Mouse (Mus musculus): Measurements from ENCODE around the gene Treml1. TPM values are rescaled to one million over a fixed set of nuclear protein-coding genes. Genes with fewer than 3 reads are reported as not detected.

Treml1 gene
- polyA plus RNA-seq, 1 experiment from 2014 or later = 0.42 TPM

DNA sequence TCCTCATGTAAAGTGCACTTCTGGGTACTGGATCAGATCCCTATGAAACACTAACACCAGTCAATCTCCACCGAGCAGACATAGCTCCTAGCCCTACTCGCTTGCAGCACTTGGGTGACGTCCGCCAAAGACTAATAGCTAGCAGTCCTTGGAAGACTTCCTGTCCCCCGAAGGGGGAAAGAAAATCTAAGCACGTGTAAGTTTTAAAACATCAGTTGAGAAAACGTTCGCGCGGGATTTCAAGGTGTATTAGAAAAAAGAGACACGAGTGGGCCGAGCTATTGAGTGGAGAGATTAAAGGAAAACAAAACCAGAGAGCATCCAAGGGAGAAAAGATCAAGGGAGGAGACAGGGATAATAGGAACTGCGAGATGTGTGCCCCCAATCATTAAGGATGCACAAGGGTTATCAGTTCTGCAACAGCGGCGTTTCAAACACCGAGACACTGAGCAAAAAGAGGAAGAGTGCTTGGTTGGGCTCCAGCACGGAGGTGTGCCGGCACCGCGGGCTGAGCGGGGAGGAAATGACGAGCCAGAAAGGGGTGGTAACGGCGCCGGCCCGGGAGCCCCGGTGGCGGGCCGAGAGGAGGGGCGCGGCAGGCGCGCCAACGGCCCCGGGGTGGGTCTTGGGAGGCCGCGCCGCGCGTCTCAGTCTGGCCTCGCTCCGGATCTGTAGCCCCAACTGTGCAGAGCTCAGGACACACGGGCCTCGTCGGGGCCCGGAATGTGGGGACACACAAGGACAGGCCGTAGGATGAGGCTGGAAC is 49.0 kb downstream of the Treml1 start:
- Histone ChIP-seq H3K9ac (ENCODE audit: low read length) (peak overlapping the region; percentile 99), H3K4me2 (ENCODE audit: low read length) (peak overlapping the region; percentile 89), H3K27me3 (replicated peaks; ENCODE audit: control insufficient read depth, insufficient read depth, low read length) (no peaks in the 10 kb centered on the region), H3K4me1 (ENCODE audit: control insufficient read depth, insufficient read depth, low read length) (peaks cover 20% of the 10 kb centered on the region), H3K27ac (ENCODE audit: low read depth, low read length) (peak overlapping the region; percentile 100), H3K36me3 (ENCODE audit: control insufficient read depth, insufficient read depth, low read length) (0 out of 2 replicates have a peak, but pooled peaks cover 9% of the 10 kb centered on the region), H3K9me3 (replicated peaks; ENCODE audit: control insufficient read depth, low read length) (no peaks in the 10 kb centered on the region), H3K4me3 (ENCODE audit: low read depth, low read length) (peak overlapping the region; percentile 87)
- WGBS = under 1% methylated on average over 45 of the region's 47 CpGs
- ATAC-seq = peak; percentile 27
- peak; percentile 78 for DNase-seq (ENCODE audit: low spot score)

DNA sequence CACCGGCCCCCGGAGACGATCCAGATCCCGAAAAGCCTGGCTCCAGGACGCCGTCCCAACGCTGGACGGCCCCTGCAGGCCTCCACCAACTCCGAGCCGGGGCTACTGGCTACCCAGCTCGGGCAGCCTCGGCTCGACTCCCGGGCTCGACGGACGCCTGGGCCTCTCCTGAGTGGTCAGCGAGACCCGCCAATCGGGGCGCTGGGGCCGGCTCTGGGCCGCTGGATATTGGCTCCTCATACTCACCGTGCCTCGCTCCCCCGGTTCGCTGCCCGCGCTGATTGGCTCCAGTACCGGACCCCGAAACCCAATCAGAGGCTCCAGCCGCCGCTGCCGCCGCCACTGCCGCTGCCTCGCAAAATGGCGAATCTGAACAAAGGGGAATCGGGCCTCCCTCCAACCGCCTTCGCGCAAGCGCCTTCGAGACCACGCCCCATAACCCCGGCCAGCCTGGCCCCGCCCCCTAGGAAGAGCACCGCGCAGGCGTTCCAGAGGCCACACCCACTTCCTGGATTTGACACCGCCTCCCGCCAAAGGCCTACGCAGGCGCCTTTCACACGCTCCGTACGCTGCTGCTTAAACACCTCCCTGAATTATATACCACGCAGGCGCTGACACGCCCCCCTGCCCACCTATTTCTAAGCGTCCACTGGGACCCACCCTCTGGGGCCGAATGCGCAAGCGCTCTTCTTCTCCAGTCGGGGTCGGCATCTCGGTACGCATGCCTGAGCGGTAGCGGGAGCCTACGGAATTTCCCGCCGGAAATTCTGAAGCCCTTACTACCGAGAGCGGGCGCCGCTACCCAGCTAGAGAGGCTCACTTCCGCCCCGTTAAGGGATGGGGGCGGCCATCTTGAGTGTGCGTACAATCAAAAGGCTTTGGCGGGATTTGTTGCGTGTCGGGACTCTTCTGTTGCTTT is 49.9 kb downstream of the Treml1 start, which contains the start of the genes Nfya and Oard1:
TSS of gene Nfya (minus strand) at position 527 of the 919 bp plus-strand sequence.
TSS of gene Oard1 (plus strand) at position 635 of the 919 bp plus-strand sequence.
- Histone ChIP-seq H3K9ac (ENCODE audit: low read length) (peak within 1 kb of the TSS; percentile 99), H3K36me3 (ENCODE audit: control insufficient read depth, insufficient read depth, low read length) (peaks cover 15% of the 10 kb centered on the region), H3K27me3 (replicated peaks; ENCODE audit: control insufficient read depth, insufficient read depth, low read length) (no peaks in the 10 kb centered on the region), H3K4me1 (ENCODE audit: control insufficient read depth, insufficient read depth, low read length) (peaks cover 20% of the 10 kb centered on the region), H3K4me2 (ENCODE audit: low read length) (peak within 1 kb of the TSS; percentile 89), H3K27ac (ENCODE audit: low read depth, low read length) (peak within 1 kb of the TSS; percentile 100), H3K4me3 (ENCODE audit: low read depth, low read length) (peak within 1 kb of the TSS; percentile 87), H3K9me3 (replicated peaks; ENCODE audit: control insufficient read depth, low read length) (no peaks in the 10 kb centered on the region)
- under 1% methylated on average over 82 of the region's 84 CpGs for WGBS
- DNase-seq (ENCODE audit: low spot score) (peak; percentile 100), ATAC-seq (peak; percentile 96)

DNA sequence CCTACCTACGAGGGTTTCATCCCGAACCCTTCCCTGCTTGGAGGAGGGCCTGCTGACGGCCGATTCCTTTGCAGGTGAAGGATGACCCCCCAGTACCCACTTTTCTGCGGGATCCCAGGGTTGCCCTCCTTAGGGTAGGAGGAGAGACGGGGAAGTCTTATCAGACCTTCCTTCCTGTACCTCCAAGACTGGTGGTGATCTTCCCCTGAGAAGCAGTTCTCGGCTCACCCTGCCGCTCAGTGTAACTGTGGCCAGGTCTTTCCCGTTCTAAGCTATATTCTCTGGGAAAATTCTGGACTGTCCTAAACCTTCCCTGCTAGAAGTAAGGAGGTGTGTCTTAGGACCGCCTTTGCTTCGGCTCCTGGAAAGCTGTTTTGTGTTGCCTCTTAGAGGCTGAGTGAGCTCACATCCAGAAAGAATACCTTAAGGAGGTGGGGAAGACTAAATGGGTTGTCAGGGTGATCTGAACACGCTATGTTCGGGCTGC is 50.6 kb downstream of the Treml1 start:
- Histone ChIP-seq H3K4me1 (ENCODE audit: control insufficient read depth, insufficient read depth, low read length) (peaks cover 20% of the 10 kb centered on the region), H3K4me2 (ENCODE audit: low read length) (peak overlapping the region; percentile 67), H3K36me3 (ENCODE audit: control insufficient read depth, insufficient read depth, low read length) (peaks cover 22% of the 10 kb centered on the region), H3K27me3 (replicated peaks; ENCODE audit: control insufficient read depth, insufficient read depth, low read length) (no peaks in the 10 kb centered on the region), H3K9me3 (replicated peaks; ENCODE audit: control insufficient read depth, low read length) (no peaks in the 10 kb centered on the region), H3K4me3 (ENCODE audit: low read depth, low read length) (peak overlapping the region; percentile 60), H3K27ac (ENCODE audit: low read depth, low read length) (peak overlapping the region; percentile 96), H3K9ac (ENCODE audit: low read length) (peak overlapping the region; percentile 75)
- ATAC-seq (0 out of 2 replicates have a peak, but pooled peaks have one; percentile 0), DNase-seq (ENCODE audit: low spot score) (peak; percentile 54)
- WGBS = under 1% methylated on average over 13 of the region's 13 CpGs

GRCm38 (mm10) chr17:48411241-48411640 is 51.5 kb downstream of the Treml1 start:
- ATAC-seq (no peak), DNase-seq (ENCODE audit: low spot score) (no peak)
- Histone ChIP-seq H3K4me2 (ENCODE audit: low read length) (peak overlapping the region; percentile 67), H3K9me3 (replicated peaks; ENCODE audit: control insufficient read depth, low read length) (no peaks in the 10 kb centered on the region), H3K27me3 (replicated peaks; ENCODE audit: control insufficient read depth, insufficient read depth, low read length) (no peaks in the 10 kb centered on the region), H3K4me3 (ENCODE audit: low read depth, low read length) (peak overlapping the region; percentile 60), H3K36me3 (ENCODE audit: control insufficient read depth, insufficient read depth, low read length) (peaks cover 31% of the 10 kb centered on the region), H3K4me1 (ENCODE audit: control insufficient read depth, insufficient read depth, low read length) (peaks cover 20% of the 10 kb centered on the region), H3K27ac (ENCODE audit: low read depth, low read length) (no peak overlapping the region), H3K9ac (ENCODE audit: low read length) (peak overlapping the region; percentile 75)
- WGBS = 42% methylated on average over 8 of the region's 8 CpGs

- Histone ChIP-seq H3K4me3 (ENCODE audit: low read depth, low read length) (no peak overlapping the region), H3K9me3 (replicated peaks; ENCODE audit: control insufficient read depth, low read length) (no peaks in the 10 kb centered on the region)
Measured at GRCm38 (mm10) chr17:48416011-48416410, 56.3 kb downstream of the Treml1 start.

More at GRCm38 (mm10) chr17:48416011-48416410, 56.3 kb downstream of the Treml1 start:
- no peak overlapping the region for H3K4me2 ChIP-seq (ENCODE audit: low read length)
- DNase-seq (ENCODE audit: low spot score) (no peak), ATAC-seq (no peak)
- no peak overlapping the region for H3K9ac ChIP-seq (ENCODE audit: low read length)
- no peaks in the 10 kb centered on the region for H3K27me3 ChIP-seq (replicated peaks; ENCODE audit: control insufficient read depth, insufficient read depth, low read length)
- H3K4me1 ChIP-seq (ENCODE audit: control insufficient read depth, insufficient read depth, low read length) = peaks cover 7% of the 10 kb centered on the region
- WGBS = 83% methylated on average over 7 of the region's 7 CpGs
- H3K36me3 ChIP-seq (ENCODE audit: control insufficient read depth, insufficient read depth, low read length) = peaks cover 48% of the 10 kb centered on the region
- H3K27ac ChIP-seq (ENCODE audit: low read depth, low read length) = no peak overlapping the region

Other genes with a start within 250 kb of the Treml1 start
- not detected in 2 replicates for gene 9830107B12Rik, start 213.6 kb upstream of the Treml1 start, polyA plus RNA-seq (2014; fragmentation: Nextera tagmentation; extraction: Ambion mirVana)
- not detected in 2 replicates for gene A530064D06Rik, start 192.6 kb upstream of the Treml1 start, polyA plus RNA-seq (2014; fragmentation: Nextera tagmentation; extraction: Ambion mirVana)
- not detected in 2 replicates for gene Trem1, start 127.1 kb upstream of the Treml1 start, polyA plus RNA-seq (2014; fragmentation: Nextera tagmentation; extraction: Ambion mirVana)
- not detected in 2 replicates for gene Trem3, start 112.1 kb upstream of the Treml1 start, polyA plus RNA-seq (2014; fragmentation: Nextera tagmentation; extraction: Ambion mirVana)
- 0.10 TPM in 1 of 2 replicates, not detected in the other for gene Treml4, start 95.6 kb upstream of the Treml1 start, polyA plus RNA-seq (2014; fragmentation: Nextera tagmentation; extraction: Ambion mirVana)
- not detected in 2 replicates for gene Treml2, start 60.4 kb upstream of the Treml1 start, polyA plus RNA-seq (2014; fragmentation: Nextera tagmentation; extraction: Ambion mirVana)
- 0.14 TPM in 1 of 2 replicates, not detected in the other for gene B430306N03Rik, start 43.8 kb upstream of the Treml1 start, polyA plus RNA-seq (2014; fragmentation: Nextera tagmentation; extraction: Ambion mirVana)
- gene Trem2, start 13.5 kb upstream of the Treml1 start, polyA plus RNA-seq (2014; fragmentation: Nextera tagmentation; extraction: Ambion mirVana) = 3.9 and 4.6 TPM in 2 replicates
- gene Nfya, start 50.0 kb downstream of the Treml1 start, polyA plus RNA-seq (2014; fragmentation: Nextera tagmentation; extraction: Ambion mirVana) = 20.7 and 23.2 TPM in 2 replicates
- gene Oard1, start 50.1 kb downstream of the Treml1 start, polyA plus RNA-seq (2014; fragmentation: Nextera tagmentation; extraction: Ambion mirVana) = 59.2 and 73.6 TPM in 2 replicates
- 0.24 and 0.46 TPM in 2 replicates for gene Apobec2, start 73.0 kb downstream of the Treml1 start, polyA plus RNA-seq (2014; fragmentation: Nextera tagmentation; extraction: Ambion mirVana)
- gene Tspo2, start 91.6 kb downstream of the Treml1 start, polyA plus RNA-seq (2014; fragmentation: Nextera tagmentation; extraction: Ambion mirVana) = 1.6 and 2.6 TPM in 2 replicates
- 0.17 and 0.50 TPM in 2 replicates for gene Unc5cl, start 95.0 kb downstream of the Treml1 start, polyA plus RNA-seq (2014; fragmentation: Nextera tagmentation; extraction: Ambion mirVana)

All from forebrain, embryonic 14.5 days (tissue).